Mouse (Mus musculus): ENCODE results near the gene Gpr179.
"Not testable (repeated sequence)": the region's sequence is repeated elsewhere in the genome, so short reads cannot be mapped to it uniquely, and the experiment has no call there.

Gene Gpr179

GRCm38 (mm10) chr11:97321894-97322600 lies 29.8 kb downstream of the Gpr179 start:
- in situ Hi-C loops (cut with MboI, MseI): not testable (repeated sequence)

- in situ Hi-C loops (cut with MboI, MseI): no loop called here
These were observed 30.7 kb downstream of the Gpr179 start for GRCm38 (mm10) chr11:97321197-97321596.

- in situ Hi-C loops (cut with MboI, MseI): no loop called here
These were observed 36.1 kb downstream of the Gpr179 start, which contains the start of gene Mrpl45 for GRCm38 (mm10) chr11:97315504-97316503. Mrpl45 (plus strand) TSS chr11:97315716.

GRCm38 (mm10) chr11:97314751-97315503 lies 37.0 kb downstream of the Gpr179 start:
- in situ Hi-C loops (cut with MboI, MseI): loop anchor here (5.0 kb wide), 1 partner anchor 38 kb away; no protein-coding TSS in a partner anchor

GRCm38 (mm10) chr11:97314110-97314509 lies 37.8 kb downstream of the Gpr179 start:
- in situ Hi-C loops (cut with MboI, MseI): loop anchor here (5.0 kb wide), 1 partner anchor 37 kb away; no protein-coding TSS in a partner anchor

GRCm38 (mm10) chr11:97312871-97313270 lies 39.0 kb downstream of the Gpr179 start:
- in situ Hi-C loops (cut with MboI, MseI): loop anchor here (5.0 kb wide), 1 partner anchor 36 kb away; no protein-coding TSS in a partner anchor

- in situ Hi-C loops (cut with MboI, MseI): loop anchor here (5.0 kb wide), 1 partner anchor 34 kb away; no protein-coding TSS in a partner anchor
These were observed 40.8 kb downstream of the Gpr179 start for GRCm38 (mm10) chr11:97310895-97311631.

- in situ Hi-C loops (cut with MboI, MseI): loop anchor here (5.0 kb wide), 1 partner anchor 33 kb away; no protein-coding TSS in a partner anchor
These were observed 41.8 kb downstream of the Gpr179 start for GRCm38 (mm10) chr11:97309911-97310571.

GRCm38 (mm10) chr11:97309451-97309836 lies 42.4 kb downstream of the Gpr179 start:
- in situ Hi-C loops (cut with MboI, MseI): no loop called here

- in situ Hi-C loops (cut with MboI, MseI): no loop called here
These were observed 42.9 kb downstream of the Gpr179 start for GRCm38 (mm10) chr11:97308806-97309450.

- in situ Hi-C loops (cut with MboI, MseI): no loop called here
These were observed 44.4 kb downstream of the Gpr179 start for GRCm38 (mm10) chr11:97307294-97308069.

- in situ Hi-C loops (cut with MboI, MseI): loop anchor here (5.0 kb wide), 1 partner anchor 72 kb away; no protein-coding TSS in a partner anchor
These were observed 47.2 kb downstream of the Gpr179 start for GRCm38 (mm10) chr11:97304631-97305030.

GRCm38 (mm10) chr11:97302231-97302781 lies 49.6 kb downstream of the Gpr179 start:
- in situ Hi-C loops (cut with MboI, MseI): loop anchor here (5.0 kb wide), 1 partner anchor 70 kb away; no protein-coding TSS in a partner anchor

GRCm38 (mm10) chr11:97301406-97301805 lies 50.5 kb downstream of the Gpr179 start:
- in situ Hi-C loops (cut with MboI, MseI): loop anchor here (5.0 kb wide), 1 partner anchor 69 kb away; no protein-coding TSS in a partner anchor

GRCm38 (mm10) chr11:97299939-97300338 lies 51.9 kb downstream of the Gpr179 start:
- in situ Hi-C loops (cut with MboI, MseI): loop anchor here (5.0 kb wide), 1 partner anchor 68 kb away; no protein-coding TSS in a partner anchor

- in situ Hi-C loops (cut with MboI, MseI): no loop called here
These were observed 55.3 kb downstream of the Gpr179 start for GRCm38 (mm10) chr11:97296542-97296941.

GRCm38 (mm10) chr11:97292731-97293130 lies 59.1 kb downstream of the Gpr179 start:
- in situ Hi-C loops (cut with MboI, MseI): no loop called here

Data from regulatory T cell (primary cell).